Mouse (Mus musculus): ENCODE data around the gene Ltbp2. TPM values are rescaled to one million over a fixed set of nuclear protein-coding genes. Genes with fewer than 3 reads are reported as not detected.
A peak's percentile ranks its signal among the peaks of the same experiment; 100 is the strongest.

Ltbp2 gene
- polyA plus RNA-seq (2015; fragmentation: Nextera tagmentation; extraction: Ambion mirVana) = 0.87 and 1.0 TPM in 2 replicates

GRCm38 (mm10) chr12:84876481-84877121 lies at the start of gene Ltbp2:
Gene Ltbp2, minus strand, starts transcription at chr12:84876532.
- peak within 1 kb of the TSS; percentile 46 for H3K4me3 ChIP-seq (ENCODE audit: low read depth, low read length)
- H3K9ac ChIP-seq (ENCODE audit: low read depth, low read length) = peak within 1 kb of the TSS; percentile 7; the same call in 1 of the 2 replicates
- H3K9me3 ChIP-seq (ENCODE audit: control insufficient read depth) = no peaks in the 10 kb centered on the region
- ATAC-seq = peak; percentile 83
- H3K4me2 ChIP-seq (replicated peaks; ENCODE audit: low read depth) = peak within 1 kb of the TSS; percentile 71
- H3K36me3 ChIP-seq (ENCODE audit: control insufficient read depth, insufficient read depth) = no peaks in the 10 kb centered on the region
- 1% methylated on average over 34 of the region's 34 CpGs for WGBS
- H3K4me1 ChIP-seq (replicated peaks; ENCODE audit: control insufficient read depth, insufficient read depth, low read length) = 0 out of 2 replicates have a peak, but pooled peaks cover 4% of the 10 kb centered on the region
- H3K27me3 ChIP-seq (replicated peaks; ENCODE audit: control insufficient read depth, insufficient read depth, low read length) = peaks cover 42% of the 10 kb centered on the region
- no peak within 1 kb of the TSS for H3K27ac ChIP-seq (ENCODE audit: low read depth, low read length)
- peak; percentile 99 for TF ChIP-seq CTCF (IDR thresholded peaks at IDR 0.05; ENCODE audit: low read depth)

- H3K4me1 ChIP-seq (replicated peaks; ENCODE audit: control insufficient read depth, insufficient read depth, low read length) = no peaks in the 10 kb centered on the region
- H3K9ac ChIP-seq (ENCODE audit: low read depth, low read length) = no peak overlapping the region
- H3K4me2 ChIP-seq (replicated peaks; ENCODE audit: low read depth) = no peak overlapping the region
- no peak overlapping the region for H3K4me3 ChIP-seq (ENCODE audit: low read depth, low read length)
- H3K36me3 ChIP-seq (ENCODE audit: control insufficient read depth, insufficient read depth) = peaks cover 59% of the 10 kb centered on the region
- WGBS = 89% methylated on average over 5 of the region's 5 CpGs
- H3K27ac ChIP-seq (ENCODE audit: low read depth, low read length) = no peak overlapping the region
- no peak for ATAC-seq
- no peak for TF ChIP-seq CTCF (IDR thresholded peaks at IDR 0.05; ENCODE audit: low read depth)
- no peaks in the 10 kb centered on the region for H3K9me3 ChIP-seq (ENCODE audit: control insufficient read depth)
- H3K27me3 ChIP-seq (replicated peaks; ENCODE audit: control insufficient read depth, insufficient read depth, low read length) = no peaks in the 10 kb centered on the region
Observed at GRCm38 (mm10) chr12:84924324-84924723, 48.0 kb upstream of the Ltbp2 start.

GRCm38 (mm10) chr12:84921881-84922419 lies 45.6 kb upstream of the Ltbp2 start:
- ATAC-seq = no peak
- 60% methylated on average over 8 of the region's 8 CpGs for WGBS
- Histone ChIP-seq H3K27me3 (replicated peaks; ENCODE audit: control insufficient read depth, insufficient read depth, low read length) (no peaks in the 10 kb centered on the region), H3K4me3 (ENCODE audit: low read depth, low read length) (no peak overlapping the region), H3K9ac (ENCODE audit: low read depth, low read length) (no peak overlapping the region), H3K36me3 (ENCODE audit: control insufficient read depth, insufficient read depth) (peaks cover 57% of the 10 kb centered on the region), H3K4me2 (replicated peaks; ENCODE audit: low read depth) (no peak overlapping the region), H3K9me3 (ENCODE audit: control insufficient read depth) (no peaks in the 10 kb centered on the region), H3K4me1 (replicated peaks; ENCODE audit: control insufficient read depth, insufficient read depth, low read length) (no peaks in the 10 kb centered on the region), H3K27ac (ENCODE audit: low read depth, low read length) (no peak overlapping the region)
- no peak for TF ChIP-seq CTCF (IDR thresholded peaks at IDR 0.05; ENCODE audit: low read depth)

GRCm38 (mm10) chr12:84918809-84919208 lies 42.5 kb upstream of the Ltbp2 start:
- H3K4me1 ChIP-seq (replicated peaks; ENCODE audit: control insufficient read depth, insufficient read depth, low read length) = no peaks in the 10 kb centered on the region
- H3K9ac ChIP-seq (ENCODE audit: low read depth, low read length) = no peak overlapping the region
- no peak for TF ChIP-seq CTCF (IDR thresholded peaks at IDR 0.05; ENCODE audit: low read depth)
- peaks cover 33% of the 10 kb centered on the region for H3K36me3 ChIP-seq (ENCODE audit: control insufficient read depth, insufficient read depth)
- H3K4me2 ChIP-seq (replicated peaks; ENCODE audit: low read depth) = no peak overlapping the region
- H3K27me3 ChIP-seq (replicated peaks; ENCODE audit: control insufficient read depth, insufficient read depth, low read length) = no peaks in the 10 kb centered on the region
- no peak overlapping the region for H3K4me3 ChIP-seq (ENCODE audit: low read depth, low read length)
- no peak for ATAC-seq
- H3K27ac ChIP-seq (ENCODE audit: low read depth, low read length) = no peak overlapping the region
- WGBS = 88% methylated on average over 6 of the region's 6 CpGs
- H3K9me3 ChIP-seq (ENCODE audit: control insufficient read depth) = no peaks in the 10 kb centered on the region

GRCm38 (mm10) chr12:84917799-84918198 lies 41.5 kb upstream of the Ltbp2 start:
- WGBS = 66% methylated on average over 3 of the region's 3 CpGs
- TF ChIP-seq CTCF (IDR thresholded peaks at IDR 0.05; ENCODE audit: low read depth) = no peak

GRCm38 (mm10) chr12:84914959-84915358 lies 38.6 kb upstream of the Ltbp2 start:
- ATAC-seq = no peak
- Histone ChIP-seq H3K36me3 (ENCODE audit: control insufficient read depth, insufficient read depth) (peaks cover 15% of the 10 kb centered on the region), H3K9ac (ENCODE audit: low read depth, low read length) (no peak overlapping the region), H3K4me1 (replicated peaks; ENCODE audit: control insufficient read depth, insufficient read depth, low read length) (no peaks in the 10 kb centered on the region), H3K4me3 (ENCODE audit: low read depth, low read length) (no peak overlapping the region), H3K9me3 (ENCODE audit: control insufficient read depth) (no peaks in the 10 kb centered on the region), H3K27me3 (replicated peaks; ENCODE audit: control insufficient read depth, insufficient read depth, low read length) (no peaks in the 10 kb centered on the region), H3K27ac (ENCODE audit: low read depth, low read length) (no peak overlapping the region), H3K4me2 (replicated peaks; ENCODE audit: low read depth) (no peak overlapping the region)
- TF ChIP-seq CTCF (IDR thresholded peaks at IDR 0.05; ENCODE audit: low read depth) = no peak
- 92% methylated on average over 5 of the region's 5 CpGs for WGBS

More at GRCm38 (mm10) chr12:84917799-84918198, 41.5 kb upstream of the Ltbp2 start:
- Histone ChIP-seq H3K27me3 (replicated peaks; ENCODE audit: control insufficient read depth, insufficient read depth, low read length) (no peaks in the 10 kb centered on the region), H3K36me3 (ENCODE audit: control insufficient read depth, insufficient read depth) (peaks cover 28% of the 10 kb centered on the region), H3K4me2 (replicated peaks; ENCODE audit: low read depth) (no peak overlapping the region), H3K4me3 (ENCODE audit: low read depth, low read length) (no peak overlapping the region), H3K9ac (ENCODE audit: low read depth, low read length) (no peak overlapping the region), H3K27ac (ENCODE audit: low read depth, low read length) (no peak overlapping the region), H3K9me3 (ENCODE audit: control insufficient read depth) (no peaks in the 10 kb centered on the region), H3K4me1 (replicated peaks; ENCODE audit: control insufficient read depth, insufficient read depth, low read length) (no peaks in the 10 kb centered on the region)
- no peak for ATAC-seq

Data from intestine, postnatal 0 days (tissue).